In the genomic region with DNA sequence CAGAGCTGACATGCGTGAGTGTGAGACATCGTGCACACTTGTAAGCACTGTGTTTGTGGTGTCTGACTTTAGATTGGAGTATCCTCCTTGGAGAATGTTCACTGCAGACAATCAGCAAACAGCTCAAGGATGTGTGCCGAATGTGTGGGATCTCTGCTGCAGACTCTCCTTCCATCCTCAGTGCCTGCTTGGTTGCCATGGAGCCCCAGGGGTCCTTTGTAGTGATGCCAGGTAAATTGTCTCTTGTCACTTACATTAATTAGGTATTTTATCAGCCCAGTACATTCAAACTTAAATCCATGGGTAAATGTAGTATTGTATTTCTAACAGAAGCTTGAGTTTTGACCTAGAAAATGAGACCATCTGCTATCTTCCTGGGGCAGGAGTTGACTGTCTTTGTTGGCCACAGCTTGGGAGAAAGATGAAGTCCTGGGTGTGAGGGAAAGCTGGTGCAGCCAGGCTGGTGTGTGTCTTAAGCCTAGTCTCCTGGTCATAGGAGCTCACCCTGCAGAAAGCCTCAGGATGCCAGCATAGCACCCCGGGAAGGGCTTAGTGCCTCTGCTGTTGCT, we compare ENCODE assay signal across 15 mouse cellular contexts.
DNase-seq lines count a peak whose midpoint lies in the region; ATAC-seq and TF ChIP-seq lines count a peak whose summit lies in the region.
"Had no signal": no experiment of that assay in that cellular context is flagged by ENCODE, and none has a peak within 500 bp of the region (broad histone marks: within the 10 kb centered on the region; RNA-seq: fewer than 3 reads in every experiment).

No protein-coding gene starts in this region.

- no peak overlapping the region for H3K4me2 ChIP-seq in heart, postnatal 0 days (ENCODE audit: low read depth, low read length)
- no peak overlapping the region for H3K4me2 ChIP-seq in forebrain, embryonic 16.5 days (ENCODE audit: low read length)
- H3K4me2 ChIP-seq: embryonic facial prominence, embryonic 13.5 days; liver, embryonic 12.5 days had no signal

- DNase-seq in heart, postnatal 0 days (ENCODE audit: low spot score) = peak; percentile 5
- DNase-seq in heart, adult 18-20 months = no peak
- DNase-seq in retina, postnatal 1 day = peak; percentile 47
- DNase-seq in retina, embryonic 14.5 days (ENCODE audit: low spot score) = no peak
- DNase-seq in thymus, adult 18-20 months = no peak
- DNase-seq: gastrocnemius, postnatal 14 days; kidney, postnatal 10 days; right cerebral cortex, postnatal 25 days had no signal

- WGBS in heart, postnatal 0 days = 77% methylated on average over 4 of the region's 4 CpGs
- 48% methylated on average over 4 of the region's 4 CpGs for WGBS in forebrain, embryonic 16.5 days

- TF ChIP-seq EP300 in heart, postnatal 0 days (IDR thresholded peaks at IDR 0.05; ENCODE audit: low read depth) = no peak

- no peaks in the 10 kb centered on the region for H3K4me1 ChIP-seq in heart, postnatal 0 days (ENCODE audit: control insufficient read depth, insufficient read depth)
- H3K4me1 ChIP-seq in forebrain, embryonic 16.5 days (replicated peaks; ENCODE audit: control insufficient read depth, insufficient read depth, low read length) = peaks cover 9% of the 10 kb centered on the region
- H3K4me1 ChIP-seq: embryonic facial prominence, embryonic 13.5 days; liver, embryonic 12.5 days had no signal

- no peak for TF ChIP-seq CTCF in heart, postnatal 0 days (IDR thresholded peaks at IDR 0.05; ENCODE audit: low read depth)

- no peak for ATAC-seq in heart, postnatal 0 days (ENCODE audit: insufficient read depth, low read depth)
- ATAC-seq in forebrain, embryonic 16.5 days = peak; percentile 32; the same call in 1 of the 2 replicates
- ATAC-seq in megakaryocyte, adult 5-6 weeks (ENCODE audit: poor library complexity, severe bottlenecking) = no peak
- ATAC-seq: intestine, postnatal 0 days; liver, embryonic 12.5 days had no signal

- no peaks in the 10 kb centered on the region for H3K27me3 ChIP-seq in heart, postnatal 0 days (ENCODE audit: control insufficient read depth, insufficient read depth, low read length)
- H3K27me3 ChIP-seq in forebrain, embryonic 16.5 days (replicated peaks; ENCODE audit: control insufficient read depth, insufficient read depth, low read length) = no peaks in the 10 kb centered on the region
- H3K27me3 ChIP-seq: embryonic facial prominence, embryonic 13.5 days; liver, embryonic 12.5 days had no signal

- no peak overlapping the region for H3K9ac ChIP-seq in heart, postnatal 0 days (replicated peaks; ENCODE audit: low read depth, low read length)
- no peak overlapping the region for H3K9ac ChIP-seq in forebrain, embryonic 16.5 days (replicated peaks; ENCODE audit: low read depth, low read length)
- H3K9ac ChIP-seq: embryonic facial prominence, embryonic 13.5 days; liver, embryonic 12.5 days had no signal

- H3K36me3 ChIP-seq in heart, postnatal 0 days (replicated peaks; ENCODE audit: control insufficient read depth, insufficient read depth, low read length) = peaks cover 99% of the 10 kb centered on the region
- H3K36me3 ChIP-seq in forebrain, embryonic 16.5 days (ENCODE audit: control insufficient read depth, insufficient read depth) = peaks cover 26% of the 10 kb centered on the region

- no peaks in the 10 kb centered on the region for H3K9me3 ChIP-seq in heart, postnatal 0 days (replicated peaks; ENCODE audit: control insufficient read depth, low read length)
- H3K9me3 ChIP-seq in forebrain, embryonic 16.5 days (ENCODE audit: control insufficient read depth, low read length) = no peaks in the 10 kb centered on the region
- H3K9me3 ChIP-seq: embryonic facial prominence, embryonic 13.5 days; heart, embryonic 10.5 days; limb, embryonic 10.5 days; liver, embryonic 12.5 days had no signal

- no peak overlapping the region for H3K27ac ChIP-seq in heart, postnatal 0 days (ENCODE audit: low read depth)
- peak overlapping the region; percentile 48; the same call in 1 of the 2 replicates for H3K27ac ChIP-seq in forebrain, embryonic 16.5 days (ENCODE audit: low read length)
- H3K27ac ChIP-seq: embryonic facial prominence, embryonic 13.5 days; heart, embryonic 10.5 days; limb, embryonic 10.5 days; liver, embryonic 12.5 days had no signal

- H3K4me3 ChIP-seq in heart, postnatal 0 days (ENCODE audit: low read depth, low read length) = no peak overlapping the region
- H3K4me3 ChIP-seq in forebrain, embryonic 16.5 days (replicated peaks; ENCODE audit: low read length) = no peak overlapping the region
- H3K4me3 ChIP-seq: embryonic facial prominence, embryonic 13.5 days; heart, embryonic 10.5 days; limb, embryonic 10.5 days; liver, embryonic 12.5 days had no signal

Comparison
In these comparisons a context has a peak if more than half of its experiments do, and no peak if none do; other contexts are left out.
1. DNase-seq: peak in heart, postnatal 0 days (single experiment) and retina, postnatal 1 day (single experiment); none in heart, adult 18-20 months (0 of 2), retina, embryonic 14.5 days (single experiment) and thymus, adult 18-20 months (0 of 2).